Mouse (Mus musculus): Measurements from ENCODE around the gene Camta1. TPM values are rescaled to one million over a fixed set of nuclear protein-coding genes. Genes with fewer than 3 reads are reported as not detected.

Camta1 gene
- polyA plus RNA-seq, 1 experiment from 2014 or later = 150 TPM

GRCm38 (mm10) chr4:151073108-151073744 lies 788.5 kb downstream of the Camta1 start:
- Histone ChIP-seq H3K27ac (ENCODE audit: low read depth, low read length) (no peak overlapping the region), H3K4me3 (ENCODE audit: low read depth, low read length) (no peak overlapping the region), H3K9ac (ENCODE audit: low read length) (no peak overlapping the region), H3K4me2 (no peak overlapping the region), H3K4me1 (ENCODE audit: control insufficient read depth, insufficient read depth, low read length) (no peaks in the 10 kb centered on the region), H3K27me3 (ENCODE audit: control insufficient read depth, insufficient read depth, low read length) (no peaks in the 10 kb centered on the region), H3K9me3 (ENCODE audit: control insufficient read depth, low read length) (no peaks in the 10 kb centered on the region), H3K36me3 (ENCODE audit: control insufficient read depth, insufficient read depth, low read length) (peaks cover 23% of the 10 kb centered on the region)
- WGBS = 58% methylated on average over 13 of the region's 13 CpGs
- ATAC-seq (ENCODE audit: low FRiP score) = no peak
- DNase-seq (ENCODE audit: low spot score, missing footprints) = peak; percentile 97

DNA sequence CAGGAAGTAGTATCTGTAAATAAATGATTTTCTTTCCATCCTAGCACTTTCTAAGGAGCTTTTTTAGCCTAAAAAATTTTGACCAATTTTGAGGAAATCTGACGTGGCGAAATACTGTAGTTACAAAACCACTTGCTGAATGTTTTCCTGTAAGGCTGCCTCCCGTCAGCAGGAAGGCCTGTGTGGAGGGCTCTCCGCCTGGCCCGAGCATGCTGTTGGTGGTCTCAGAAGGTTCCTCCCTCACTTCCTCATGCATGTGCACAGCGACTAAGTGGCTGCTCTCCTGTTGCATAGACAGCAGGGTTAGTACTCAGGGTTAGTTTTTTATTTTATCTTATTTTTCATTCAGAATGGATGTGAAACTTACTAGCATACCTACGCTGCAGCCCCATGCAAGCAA lies 790.7 kb downstream of the Camta1 start:
- Histone ChIP-seq H3K9me3 (ENCODE audit: control insufficient read depth, low read length) (no peaks in the 10 kb centered on the region), H3K27ac (ENCODE audit: low read depth, low read length) (no peak overlapping the region), H3K9ac (ENCODE audit: low read length) (no peak overlapping the region), H3K4me3 (ENCODE audit: low read depth, low read length) (no peak overlapping the region), H3K4me2 (no peak overlapping the region), H3K4me1 (ENCODE audit: control insufficient read depth, insufficient read depth, low read length) (no peaks in the 10 kb centered on the region), H3K36me3 (ENCODE audit: control insufficient read depth, insufficient read depth, low read length) (peaks cover 14% of the 10 kb centered on the region), H3K27me3 (ENCODE audit: control insufficient read depth, insufficient read depth, low read length) (no peaks in the 10 kb centered on the region)
- DNase-seq (ENCODE audit: low spot score, missing footprints) (no peak), ATAC-seq (ENCODE audit: low FRiP score) (no peak)
- WGBS = 93% methylated on average over 7 of the region's 7 CpGs

DNA sequence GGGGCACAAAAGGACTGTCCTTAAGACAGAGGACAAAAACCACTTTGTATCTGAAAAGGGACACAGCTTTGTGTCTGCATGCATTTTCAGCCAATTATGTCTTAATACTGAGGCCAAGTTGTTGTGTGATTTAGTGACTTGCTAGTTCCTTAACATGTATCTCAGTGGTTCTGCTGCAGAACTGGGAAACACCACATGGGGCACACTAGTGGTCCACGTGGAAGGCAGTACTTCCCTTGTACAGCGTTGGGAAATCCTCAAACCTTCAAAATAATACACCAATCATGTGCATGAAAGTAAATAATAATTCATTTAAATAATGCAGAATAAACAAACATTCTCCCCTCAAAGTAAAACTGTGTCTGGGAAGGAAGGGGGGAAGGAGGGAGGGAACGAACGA lies 792.9 kb downstream of the Camta1 start:
- H3K4me2 ChIP-seq = no peak overlapping the region
- DNase-seq (ENCODE audit: low spot score, missing footprints) (no peak), ATAC-seq (ENCODE audit: low FRiP score) (no peak)
- H3K9me3 ChIP-seq (ENCODE audit: control insufficient read depth, low read length) = no peaks in the 10 kb centered on the region
- no peak overlapping the region for H3K27ac ChIP-seq (ENCODE audit: low read depth, low read length)
- no peak overlapping the region for H3K9ac ChIP-seq (ENCODE audit: low read length)
- 76% methylated on average over 4 of the region's 4 CpGs for WGBS
- no peaks in the 10 kb centered on the region for H3K27me3 ChIP-seq (ENCODE audit: control insufficient read depth, insufficient read depth, low read length)
- no peaks in the 10 kb centered on the region for H3K4me1 ChIP-seq (ENCODE audit: control insufficient read depth, insufficient read depth, low read length)
- H3K4me3 ChIP-seq (ENCODE audit: low read depth, low read length) = no peak overlapping the region
- peaks cover 14% of the 10 kb centered on the region for H3K36me3 ChIP-seq (ENCODE audit: control insufficient read depth, insufficient read depth, low read length)

- H3K36me3 ChIP-seq (ENCODE audit: control insufficient read depth, insufficient read depth, low read length) = peaks cover 2% of the 10 kb centered on the region; the same call in 1 of the 2 replicates
Observed at GRCm38 (mm10) chr4:151059566-151059965, 802.1 kb downstream of the Camta1 start.

DNA sequence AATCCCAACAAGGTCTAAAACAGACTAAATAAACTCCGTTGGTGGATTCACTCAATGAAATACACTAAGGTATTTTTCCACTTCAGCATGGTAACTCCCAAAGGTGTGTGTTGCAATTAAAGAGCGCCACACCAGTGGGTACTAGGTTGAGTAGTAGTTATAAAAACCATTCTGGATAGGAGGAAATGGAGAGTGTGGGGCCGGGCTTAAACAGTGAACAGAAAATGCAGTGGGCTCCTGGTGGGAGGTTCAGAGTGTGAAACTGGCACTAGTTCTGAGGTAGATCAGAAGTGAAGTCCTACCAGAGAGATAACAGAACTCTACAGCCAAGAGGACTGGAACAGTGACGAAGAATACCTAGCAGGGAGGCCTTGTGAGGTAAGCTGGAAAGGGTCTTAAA lies 803.0 kb downstream of the Camta1 start:
- H3K9ac ChIP-seq (ENCODE audit: low read length) = peak overlapping the region; percentile 48
- no peaks in the 10 kb centered on the region for H3K27me3 ChIP-seq (ENCODE audit: control insufficient read depth, insufficient read depth, low read length)
- H3K4me1 ChIP-seq (ENCODE audit: control insufficient read depth, insufficient read depth, low read length) = peaks cover 12% of the 10 kb centered on the region
- no peak overlapping the region for H3K4me3 ChIP-seq (ENCODE audit: low read depth, low read length)
- peak overlapping the region; percentile 43; the same call in 1 of the 2 replicates for H3K4me2 ChIP-seq
- DNase-seq (ENCODE audit: low spot score, missing footprints) (peak; percentile 83), ATAC-seq (ENCODE audit: low FRiP score) (no peak)
- WGBS = 80% methylated on average over 4 of the region's 4 CpGs
- no peaks in the 10 kb centered on the region for H3K9me3 ChIP-seq (ENCODE audit: control insufficient read depth, low read length)
- peaks cover 2% of the 10 kb centered on the region for H3K36me3 ChIP-seq (ENCODE audit: control insufficient read depth, insufficient read depth, low read length)
- H3K27ac ChIP-seq (ENCODE audit: low read depth, low read length) = peak overlapping the region; percentile 15

More at GRCm38 (mm10) chr4:151059566-151059965, 802.1 kb downstream of the Camta1 start:
- no peak overlapping the region for H3K27ac ChIP-seq (ENCODE audit: low read depth, low read length)
- WGBS = 94% methylated on average over 4 of the region's 4 CpGs
- no peak overlapping the region for H3K4me3 ChIP-seq (ENCODE audit: low read depth, low read length)
- H3K27me3 ChIP-seq (ENCODE audit: control insufficient read depth, insufficient read depth, low read length) = no peaks in the 10 kb centered on the region
- H3K4me2 ChIP-seq = no peak overlapping the region
- H3K9me3 ChIP-seq (ENCODE audit: control insufficient read depth, low read length) = no peaks in the 10 kb centered on the region
- H3K9ac ChIP-seq (ENCODE audit: low read length) = no peak overlapping the region
- H3K4me1 ChIP-seq (ENCODE audit: control insufficient read depth, insufficient read depth, low read length) = peaks cover 12% of the 10 kb centered on the region
- ATAC-seq (ENCODE audit: low FRiP score) = no peak
- DNase-seq (ENCODE audit: low spot score, missing footprints) = no peak

DNA sequence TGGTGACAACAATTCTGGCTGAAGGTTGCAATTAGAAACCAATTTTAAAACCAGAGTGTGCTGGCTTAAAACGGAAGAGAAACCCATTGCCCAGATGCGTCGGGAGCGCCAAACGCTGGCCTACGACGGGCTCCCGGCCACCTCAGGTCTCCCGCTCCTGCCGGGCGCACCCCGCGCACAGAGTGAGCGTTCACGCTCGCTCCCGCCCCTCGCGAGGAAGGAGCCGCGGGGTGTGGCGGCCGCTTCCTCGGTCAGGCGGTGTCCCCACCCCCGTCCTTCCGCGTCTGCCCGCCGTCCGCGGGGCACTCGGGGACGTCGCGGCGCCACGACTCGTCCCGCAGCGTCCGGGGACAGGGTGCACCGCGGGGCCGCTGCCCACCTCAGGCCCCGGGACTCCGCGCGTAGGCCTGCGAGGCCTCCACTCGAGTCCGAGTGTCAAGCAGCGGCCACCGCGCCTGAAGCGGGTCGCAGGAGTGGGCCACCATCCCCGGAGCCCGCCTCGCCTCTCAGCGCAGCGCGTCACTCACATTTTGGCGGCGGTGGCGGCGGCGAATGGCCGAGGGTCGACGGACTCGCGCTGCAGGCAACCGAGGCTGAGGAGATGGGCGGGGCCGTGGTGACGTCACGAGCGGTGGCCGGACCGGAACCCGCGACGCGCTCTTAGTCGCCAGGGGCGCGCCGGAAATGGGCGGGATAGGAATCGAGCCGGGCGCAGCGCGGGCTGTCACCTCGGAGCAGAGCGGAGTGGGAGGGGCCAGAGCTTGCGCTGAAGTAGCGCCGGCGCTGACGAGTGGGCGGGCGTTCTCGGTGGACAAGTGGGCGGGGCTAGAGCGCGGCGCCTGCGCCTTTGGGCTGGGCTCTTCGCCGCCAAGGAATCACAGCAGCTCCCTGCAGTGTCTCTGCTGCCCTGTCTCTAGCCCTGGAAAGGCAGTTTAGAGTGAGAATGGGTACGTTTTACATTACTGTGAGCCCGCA lies 804.0 kb downstream of the Camta1 start, which contains the start of gene Vamp3:
TSS of gene Vamp3 (minus strand) at position 617 of the 975 bp plus-strand sequence.
- no peaks in the 10 kb centered on the region for H3K9me3 ChIP-seq (ENCODE audit: control insufficient read depth, low read length)
- under 1% methylated on average over 106 of the region's 114 CpGs for WGBS
- H3K4me1 ChIP-seq (ENCODE audit: control insufficient read depth, insufficient read depth, low read length) = peaks cover 12% of the 10 kb centered on the region
- H3K27me3 ChIP-seq (ENCODE audit: control insufficient read depth, insufficient read depth, low read length) = no peaks in the 10 kb centered on the region
- peak within 1 kb of the TSS; percentile 65 for H3K27ac ChIP-seq (ENCODE audit: low read depth, low read length)
- H3K36me3 ChIP-seq (ENCODE audit: control insufficient read depth, insufficient read depth, low read length) = peaks cover 2% of the 10 kb centered on the region
- peak within 1 kb of the TSS; percentile 75 for H3K4me2 ChIP-seq
- peak; percentile 100 for DNase-seq (ENCODE audit: low spot score, missing footprints)
- ATAC-seq (ENCODE audit: low FRiP score) = peak; percentile 99
- H3K9ac ChIP-seq (ENCODE audit: low read length) = peak within 1 kb of the TSS; percentile 88
- peak within 1 kb of the TSS; percentile 91 for H3K4me3 ChIP-seq (ENCODE audit: low read depth, low read length)

GRCm38 (mm10) chr4:151051162-151051561 lies 810.5 kb downstream of the Camta1 start:
- DNase-seq (ENCODE audit: low spot score, missing footprints) = no peak
- no peak for ATAC-seq (ENCODE audit: low FRiP score)
- Histone ChIP-seq H3K9ac (ENCODE audit: low read length) (no peak overlapping the region), H3K27me3 (ENCODE audit: control insufficient read depth, insufficient read depth, low read length) (no peaks in the 10 kb centered on the region), H3K4me1 (ENCODE audit: control insufficient read depth, insufficient read depth, low read length) (no peaks in the 10 kb centered on the region), H3K36me3 (ENCODE audit: control insufficient read depth, insufficient read depth, low read length) (peaks cover 5% of the 10 kb centered on the region), H3K4me3 (ENCODE audit: low read depth, low read length) (no peak overlapping the region), H3K9me3 (ENCODE audit: control insufficient read depth, low read length) (no peaks in the 10 kb centered on the region), H3K27ac (ENCODE audit: low read depth, low read length) (no peak overlapping the region), H3K4me2 (no peak overlapping the region)
- 96% methylated on average over 1 of the region's 1 CpGs for WGBS

- Histone ChIP-seq H3K27ac (ENCODE audit: low read depth, low read length) (no peak overlapping the region), H3K4me3 (ENCODE audit: low read depth, low read length) (no peak overlapping the region), H3K4me1 (ENCODE audit: control insufficient read depth, insufficient read depth, low read length) (peaks cover 8% of the 10 kb centered on the region; the same call in 1 of the 2 replicates), H3K9ac (ENCODE audit: low read length) (no peak overlapping the region), H3K4me2 (no peak overlapping the region), H3K27me3 (ENCODE audit: control insufficient read depth, insufficient read depth, low read length) (no peaks in the 10 kb centered on the region), H3K9me3 (ENCODE audit: control insufficient read depth, low read length) (no peaks in the 10 kb centered on the region), H3K36me3 (ENCODE audit: control insufficient read depth, insufficient read depth, low read length) (peaks cover 5% of the 10 kb centered on the region; the same call in 1 of the 2 replicates)
- ATAC-seq (ENCODE audit: low FRiP score) (no peak), DNase-seq (ENCODE audit: low spot score, missing footprints) (no peak)
- WGBS = 88% methylated on average over 3 of the region's 3 CpGs
Observed at GRCm38 (mm10) chr4:151046524-151046923, 815.2 kb downstream of the Camta1 start.
